Mouse (Mus musculus) kidney, adult 2 months (tissue): Measurements from ENCODE around the gene Prrg2.

Source experiments
- CTCF ChIP-seq: fragments of 200-500 bp; conservative IDR thresholded peaks from 2 replicates; pipeline ENCODE4 v1.5.1; 2011; ENCODE audit warnings: low read depth, mild to moderate bottlenecking, control low read depth, low read length, moderate library complexity, mixed read lengths; ENCODE audit not compliant: insufficient read depth, insufficient read length
- POLR2A ChIP-seq: fragments of 200-500 bp; IDR thresholded peaks from one replicate; pipeline ENCODE4 v1.6.1; 2011; ENCODE audit warnings: low read depth, low read length, control low read depth

GRCm38 (mm10) chr7:45020225-45020624 lies 42.3 kb downstream of the Prrg2 start:
- TF ChIP-seq CTCF (no peak), POLR2A (no peak)
